Mouse (Mus musculus) neural tube, embryonic 10.5 days (tissue): Measurements from ENCODE around the gene Mitd1.

ENCODE experiments used
- DNase-seq: peaks from one replicate; pipeline ENCODE4 v3.0.0-alpha.2; 2017; ENCODE audit warnings: low spot score; ENCODE audit errors: extremely low spot score

Gene Mitd1

DNA sequence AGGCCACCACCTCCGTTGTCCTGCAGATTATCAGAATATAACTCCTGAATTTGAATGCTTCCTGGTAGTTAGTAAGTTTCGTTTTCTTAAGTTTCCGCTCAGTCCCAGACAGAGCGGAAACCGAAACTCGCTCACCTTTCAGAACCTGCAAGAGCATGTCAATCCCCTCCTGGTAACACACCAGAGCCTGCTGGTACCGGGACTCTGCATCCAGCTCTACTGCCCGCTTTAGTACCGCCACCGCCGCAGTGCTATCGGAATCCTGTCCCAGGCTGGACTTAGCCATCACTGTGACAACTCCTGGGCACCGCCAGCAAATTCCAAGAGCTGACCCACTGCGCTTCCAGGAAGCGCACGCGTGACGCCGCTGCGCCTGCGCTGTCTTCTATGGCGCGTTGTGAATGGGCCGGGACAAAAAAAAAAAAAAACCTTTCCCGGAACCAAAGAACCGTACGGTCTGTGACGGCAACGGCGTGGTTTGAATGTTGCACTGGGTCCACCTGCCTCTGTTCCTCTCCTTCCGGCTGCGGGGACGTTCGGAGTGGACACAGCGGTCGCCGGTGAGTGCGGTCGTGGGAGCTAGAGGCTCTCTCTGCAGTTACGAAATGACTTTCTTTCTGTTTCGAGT lies at the start of gene Mitd1, which contains the start of gene Mrpl30:
Mitd1 (minus strand) TSS at position 387 of the 628 bp plus-strand sequence.
Mrpl30 (plus strand) TSS at position 453 of the 628 bp plus-strand sequence.
- peak; percentile 90 for DNase-seq

DNA sequence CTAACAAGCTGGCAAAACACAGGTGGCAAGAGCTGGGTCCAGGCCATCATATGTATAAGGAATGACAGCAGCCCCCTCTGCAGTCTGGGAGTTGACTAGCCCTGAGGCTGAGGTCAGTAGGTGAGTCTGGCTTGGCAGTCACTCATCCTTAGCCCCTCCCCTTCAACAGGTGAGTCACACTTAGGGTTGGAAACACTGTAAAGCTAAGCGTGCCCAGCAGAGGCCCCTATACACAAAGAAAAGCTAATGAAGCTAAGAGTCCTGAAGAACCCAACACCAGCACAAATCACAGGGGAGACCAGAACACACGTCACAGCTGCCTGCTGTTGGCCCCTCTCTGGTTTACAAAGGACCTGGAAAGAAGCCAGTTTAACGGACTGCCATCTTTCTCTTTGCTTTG lies 41.6 kb upstream of the Mitd1 start:
- DNase-seq: no peak

DNA sequence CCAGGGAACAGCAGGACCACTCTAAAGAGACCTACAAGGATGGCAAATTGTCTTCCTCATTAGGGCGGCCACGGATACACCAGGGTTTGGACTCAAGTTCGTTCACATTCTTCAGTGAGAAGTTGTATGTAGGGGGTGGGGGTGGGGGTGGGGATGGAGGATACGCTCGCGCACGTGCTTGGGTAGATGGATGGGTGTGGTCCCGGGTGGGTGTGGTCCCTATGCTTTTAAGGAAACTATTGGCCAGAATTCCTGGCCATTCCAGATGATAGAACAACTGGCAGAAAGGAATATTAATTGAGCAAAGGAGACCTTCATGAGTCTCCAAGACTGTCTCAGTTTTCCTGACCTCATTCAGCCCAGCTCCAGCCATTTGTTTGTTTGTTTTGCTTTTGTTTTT lies 35.8 kb upstream of the Mitd1 start:
- no peak for DNase-seq

DNA sequence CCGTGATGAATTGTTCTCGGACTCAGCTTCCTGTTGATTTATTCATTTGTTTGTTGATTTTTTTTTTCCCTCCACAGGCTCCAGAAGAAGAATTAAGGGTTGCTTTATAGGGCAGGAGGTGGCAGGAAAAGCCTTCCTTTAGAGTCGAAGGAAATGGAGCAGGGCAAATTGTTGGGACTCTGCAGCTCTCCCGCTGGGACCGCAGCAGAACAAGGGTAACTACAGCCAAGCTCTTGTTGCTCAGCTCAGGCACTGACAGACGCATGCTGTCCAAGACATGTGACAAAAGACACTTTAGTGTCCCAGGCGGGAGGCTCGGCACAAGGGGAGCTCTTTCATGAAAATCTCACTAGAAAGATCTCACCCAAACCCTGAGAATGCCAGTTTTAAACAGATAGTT lies 32.3 kb upstream of the Mitd1 start:
- DNase-seq: no peak

DNA sequence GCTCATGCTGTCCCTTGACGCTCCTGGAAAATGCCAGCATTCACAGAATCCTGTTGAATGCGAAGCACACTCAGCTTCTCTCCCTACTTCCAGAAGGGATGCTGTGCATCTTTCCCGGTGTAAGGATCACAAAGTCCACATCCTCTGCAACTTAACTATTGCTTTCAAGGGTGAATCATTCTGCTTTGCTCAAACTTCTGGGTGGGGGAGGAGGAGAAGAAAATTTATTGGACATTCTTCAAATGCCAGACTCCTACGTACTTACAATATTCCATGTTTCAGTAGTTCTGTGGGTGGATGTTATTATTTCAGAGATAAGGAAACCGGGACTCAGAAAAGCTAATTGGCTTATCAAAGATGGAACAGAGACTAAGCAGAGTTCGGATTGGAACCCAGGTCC lies 27.9 kb upstream of the Mitd1 start:
- DNase-seq: no peak

DNA sequence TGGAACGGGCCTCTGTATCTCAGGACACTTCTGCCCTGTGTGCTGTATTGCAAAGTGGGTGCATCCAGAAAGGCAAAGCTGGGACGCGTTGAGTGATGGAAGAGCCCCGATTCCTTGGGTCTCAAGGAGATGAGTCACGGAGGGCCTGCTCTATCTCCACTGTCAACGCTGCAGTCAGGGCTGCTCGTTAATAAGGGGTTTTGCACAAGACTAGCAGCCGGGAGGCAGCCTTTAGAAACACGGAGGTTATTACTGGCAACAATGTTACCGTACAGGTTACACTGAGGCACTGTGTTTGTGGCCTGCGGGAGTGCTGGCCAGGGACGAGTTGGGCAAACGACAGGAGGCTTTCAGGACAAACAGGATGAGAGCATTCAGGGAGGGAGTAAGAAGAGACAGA lies 27.5 kb upstream of the Mitd1 start:
- DNase-seq: no peak

DNA sequence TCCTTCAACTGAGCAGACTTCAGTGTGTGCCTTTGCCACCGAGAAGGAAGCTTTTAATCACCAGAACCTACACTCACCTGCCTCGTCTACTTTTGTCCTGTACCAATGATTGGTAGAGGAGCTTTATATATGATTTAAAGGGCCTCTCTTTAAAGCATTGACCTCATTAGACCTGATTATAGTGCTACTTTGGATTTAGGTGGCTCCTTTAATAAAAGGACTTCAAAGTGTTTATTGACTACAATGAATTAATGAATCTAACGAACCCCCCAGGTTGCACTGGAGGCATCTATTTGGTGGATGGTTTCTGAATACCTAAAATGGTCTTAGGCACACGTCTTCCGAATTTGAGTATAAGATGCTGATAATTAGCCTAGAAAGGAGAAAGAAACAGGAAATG lies 26.2 kb upstream of the Mitd1 start, which contains the start of gene Lyg2:
Lyg2 (minus strand) TSS at position 101 of the 400 bp plus-strand sequence.
- no peak for DNase-seq

DNA sequence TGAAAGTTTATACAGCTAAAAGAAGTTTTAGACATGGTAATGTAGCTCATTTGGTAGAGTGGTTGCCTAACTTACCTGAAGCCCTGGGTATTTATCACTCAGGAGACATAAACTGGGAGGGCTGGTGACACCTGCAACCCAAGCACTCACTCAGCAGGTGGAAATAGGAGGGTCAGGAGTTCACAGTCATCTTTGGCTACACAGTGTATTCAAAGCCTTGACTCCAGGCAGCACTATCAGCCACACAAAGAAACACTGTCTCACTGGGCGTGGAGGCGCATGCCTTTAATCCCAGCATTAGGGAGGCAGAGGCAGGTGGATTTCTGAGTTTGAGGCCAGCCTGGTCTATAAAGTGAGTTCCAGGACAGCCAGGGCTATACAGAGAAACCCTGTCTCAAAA lies 22.5 kb upstream of the Mitd1 start:
- no peak for DNase-seq

DNA sequence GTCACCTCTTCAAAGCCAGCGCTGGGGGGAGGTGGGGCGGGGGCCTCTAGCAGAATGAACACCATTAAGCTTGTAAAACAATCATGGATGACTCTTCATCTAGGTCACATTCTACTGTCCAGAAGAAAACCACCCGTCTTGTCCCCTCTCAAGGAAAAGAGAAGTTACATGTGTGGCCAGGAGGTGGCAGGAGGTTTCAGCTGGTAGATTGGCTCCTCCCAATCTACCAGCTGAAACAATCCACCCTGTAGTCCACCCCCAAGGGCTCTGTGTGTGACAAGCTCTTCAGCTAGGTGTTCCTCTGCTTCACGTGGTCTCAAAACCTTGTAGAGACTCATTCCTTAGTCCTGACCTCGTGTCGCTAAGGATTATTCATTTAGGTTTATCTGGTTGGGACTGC lies 13.0 kb upstream of the Mitd1 start:
- peak; percentile 16 for DNase-seq

DNA sequence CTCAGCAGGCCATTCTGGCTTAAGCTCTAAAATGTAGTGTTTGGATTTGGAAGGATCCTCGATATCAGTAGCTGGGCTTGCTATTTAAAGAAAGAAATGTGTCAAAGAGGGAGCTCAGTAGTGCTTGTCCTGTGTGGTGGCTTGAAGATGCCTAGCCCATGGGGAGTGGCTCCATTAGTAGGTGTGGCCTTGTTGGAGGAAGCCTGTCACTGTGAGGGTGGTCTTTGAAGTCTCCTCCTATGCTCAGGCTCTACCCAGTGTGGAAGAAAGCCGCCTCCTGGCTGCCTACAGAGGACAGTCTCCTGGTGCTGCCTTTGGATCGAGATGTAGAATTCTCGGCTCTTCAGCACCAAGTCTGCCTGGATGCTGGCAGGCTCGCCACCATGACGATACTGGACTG lies 10.1 kb upstream of the Mitd1 start:
- DNase-seq: no peak

DNA sequence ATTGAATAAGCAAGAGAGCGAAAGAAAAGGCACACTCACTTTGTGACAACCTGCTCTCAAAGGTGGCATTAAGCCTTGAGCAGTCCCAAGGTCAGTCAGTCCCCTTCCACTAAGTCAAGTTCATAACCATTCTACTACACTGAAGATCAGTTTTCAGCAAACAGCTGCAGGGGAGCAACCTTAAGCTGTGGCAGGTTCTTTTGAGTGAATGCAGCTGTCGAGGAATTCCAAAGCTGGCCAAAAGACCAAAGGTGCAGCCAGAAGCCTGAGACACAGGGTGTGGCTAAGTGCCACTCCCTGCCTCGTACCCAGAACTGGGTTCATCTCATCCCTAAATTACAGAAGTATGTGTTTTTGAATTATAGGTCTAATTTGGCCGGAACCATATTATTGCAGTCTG lies 9.6 kb upstream of the Mitd1 start:
- no peak for DNase-seq

DNA sequence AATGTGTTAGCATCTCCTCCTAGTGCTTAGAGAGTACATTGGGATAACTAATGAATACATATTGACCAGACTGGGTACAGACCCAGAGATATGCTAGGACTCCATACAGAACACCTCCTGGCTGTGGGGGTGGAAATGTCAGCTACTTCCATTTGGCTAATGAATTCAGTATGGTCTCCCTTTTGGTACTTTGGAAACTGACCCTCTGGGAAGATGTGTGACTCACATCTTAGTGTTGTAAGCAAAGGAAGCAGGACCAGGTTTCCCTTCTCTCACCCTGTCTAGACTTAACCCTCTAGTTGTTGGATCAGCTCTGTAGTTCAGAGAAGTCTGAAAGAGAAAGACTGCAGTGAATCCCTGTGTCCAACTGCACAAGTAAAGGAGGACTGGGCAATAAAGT lies 4.4 kb upstream of the Mitd1 start:
- no peak for DNase-seq

DNA sequence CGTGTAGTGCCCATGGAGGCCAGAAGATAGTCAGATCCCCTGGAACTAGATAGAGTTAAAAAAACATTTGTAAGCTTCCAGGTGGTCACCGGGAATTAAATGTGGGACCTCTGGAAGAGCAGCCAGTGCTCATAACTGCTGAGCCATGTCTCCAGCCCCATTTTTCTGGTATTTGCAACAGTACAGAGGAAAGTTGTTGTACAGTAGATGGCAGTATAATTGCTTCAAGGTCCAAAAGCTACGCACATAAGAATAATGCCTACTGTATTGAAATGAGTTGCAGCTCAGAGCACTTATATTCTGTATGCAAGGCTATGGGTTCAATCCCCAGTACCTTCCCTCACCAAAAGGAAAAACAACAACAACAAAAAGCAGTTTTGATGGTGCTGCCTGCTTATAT lies 1.2 kb upstream of the Mitd1 start:
- no peak for DNase-seq

DNA sequence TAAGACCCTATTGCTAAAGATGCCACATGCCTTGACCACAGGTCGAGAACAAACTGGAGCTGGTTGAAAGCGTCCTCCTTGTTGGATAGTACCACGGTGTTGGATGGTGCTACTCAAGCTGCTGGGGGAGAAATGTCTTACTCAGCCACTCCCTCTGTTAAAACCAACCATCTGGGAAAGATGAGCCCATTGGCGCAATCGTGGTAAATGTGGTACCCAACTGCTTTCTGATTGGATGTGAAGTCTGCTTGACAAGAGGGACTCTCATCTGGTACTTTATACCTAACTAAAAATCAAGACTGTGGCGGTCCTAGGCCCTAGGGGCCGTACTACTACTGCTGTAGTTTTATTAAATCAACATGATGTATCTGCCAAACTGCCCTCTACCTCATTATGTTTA lies 1.0 kb downstream of the Mitd1 start:
- DNase-seq: no peak

DNA sequence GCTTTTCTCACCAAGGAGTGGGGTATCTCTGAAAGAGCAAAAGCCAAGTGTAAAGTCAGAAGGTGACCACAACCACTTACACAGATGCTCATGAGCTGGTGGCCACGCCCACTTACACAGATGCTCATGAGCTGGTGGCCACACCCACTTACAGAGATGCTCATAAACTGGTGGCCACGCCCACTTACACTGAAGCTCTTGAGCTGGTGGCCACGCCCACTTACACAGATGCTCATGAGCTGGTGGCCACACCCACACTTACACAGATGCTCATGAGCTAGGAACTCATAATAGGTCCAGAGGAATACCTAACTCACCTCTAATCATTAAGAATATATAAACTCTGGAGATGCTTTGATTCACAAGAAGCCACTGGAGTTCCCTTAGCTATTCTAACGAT lies 5.8 kb downstream of the Mitd1 start:
- DNase-seq: no peak

DNA sequence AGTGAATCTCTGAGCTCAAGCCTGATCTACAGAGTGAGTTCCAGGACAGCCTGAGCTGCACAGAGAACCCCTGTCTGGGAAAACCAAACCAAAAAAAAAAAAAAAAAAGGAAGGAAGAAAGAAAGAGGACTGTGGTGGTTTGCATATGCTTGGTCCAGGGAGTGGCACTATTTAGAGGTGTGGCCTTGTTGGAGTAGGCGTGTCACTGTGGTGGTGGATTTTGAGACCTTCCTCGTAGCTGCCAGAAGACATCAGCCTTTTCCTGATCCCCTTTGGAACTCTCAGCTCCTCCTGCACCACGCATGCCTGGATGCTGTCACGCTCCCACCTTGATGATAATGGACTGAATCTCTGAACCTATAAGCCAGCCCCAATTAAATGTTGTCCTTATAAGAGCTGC lies 6.8 kb downstream of the Mitd1 start:
- no peak for DNase-seq

DNA sequence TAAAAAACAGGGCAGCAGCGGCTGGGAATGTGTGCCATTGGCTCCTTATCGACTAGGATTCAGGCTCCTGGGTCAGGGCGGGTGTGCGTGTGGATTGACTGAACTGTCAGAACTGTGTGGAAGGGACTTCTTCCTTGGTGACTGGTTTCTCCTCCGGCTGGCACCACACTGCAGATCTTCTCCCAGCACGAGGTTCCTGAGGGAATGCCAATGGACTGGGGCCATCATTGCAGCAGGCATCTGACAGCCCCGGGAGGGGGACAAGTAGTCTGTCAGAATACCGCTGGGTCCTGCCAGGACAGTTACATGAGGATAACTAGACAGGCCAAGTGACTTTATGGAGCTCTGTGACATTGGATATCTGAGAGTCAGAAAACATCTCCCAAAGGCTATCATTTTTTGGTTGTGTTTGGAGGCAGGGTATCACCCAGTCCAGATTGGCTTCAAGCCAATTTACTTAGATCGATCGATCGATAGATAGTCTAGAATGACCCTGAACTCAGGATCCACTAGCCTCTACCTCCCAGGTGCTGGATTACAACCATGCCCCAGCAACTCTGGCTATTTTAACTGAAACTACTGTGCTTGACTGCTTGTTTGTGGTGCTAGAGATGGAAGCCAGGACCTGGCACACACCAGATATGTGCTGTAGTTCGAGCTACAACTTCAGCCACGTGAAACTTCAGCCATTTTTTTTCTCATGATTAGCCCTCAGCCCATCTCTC lies 12.3 kb downstream of the Mitd1 start:
- no peak for DNase-seq

DNA sequence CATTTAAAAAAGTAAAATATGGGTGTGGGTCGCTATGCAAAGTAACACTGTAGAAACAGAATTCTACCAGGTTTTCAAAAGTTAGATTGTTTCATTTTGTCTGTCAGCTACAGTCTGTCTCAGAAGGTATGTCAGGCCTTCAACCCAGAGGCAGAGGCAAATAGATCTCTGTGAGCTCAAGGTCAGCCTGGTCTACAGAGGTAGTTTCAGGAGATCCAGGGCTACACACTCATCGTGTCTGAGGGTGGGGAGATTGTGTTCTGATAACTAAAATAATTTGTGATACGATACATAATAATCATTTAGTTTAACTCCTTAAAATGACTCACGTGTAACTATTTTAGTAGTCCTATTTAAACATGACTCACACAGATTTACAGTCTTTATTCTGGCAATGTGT lies 17.1 kb downstream of the Mitd1 start:
- DNase-seq: no peak

DNA sequence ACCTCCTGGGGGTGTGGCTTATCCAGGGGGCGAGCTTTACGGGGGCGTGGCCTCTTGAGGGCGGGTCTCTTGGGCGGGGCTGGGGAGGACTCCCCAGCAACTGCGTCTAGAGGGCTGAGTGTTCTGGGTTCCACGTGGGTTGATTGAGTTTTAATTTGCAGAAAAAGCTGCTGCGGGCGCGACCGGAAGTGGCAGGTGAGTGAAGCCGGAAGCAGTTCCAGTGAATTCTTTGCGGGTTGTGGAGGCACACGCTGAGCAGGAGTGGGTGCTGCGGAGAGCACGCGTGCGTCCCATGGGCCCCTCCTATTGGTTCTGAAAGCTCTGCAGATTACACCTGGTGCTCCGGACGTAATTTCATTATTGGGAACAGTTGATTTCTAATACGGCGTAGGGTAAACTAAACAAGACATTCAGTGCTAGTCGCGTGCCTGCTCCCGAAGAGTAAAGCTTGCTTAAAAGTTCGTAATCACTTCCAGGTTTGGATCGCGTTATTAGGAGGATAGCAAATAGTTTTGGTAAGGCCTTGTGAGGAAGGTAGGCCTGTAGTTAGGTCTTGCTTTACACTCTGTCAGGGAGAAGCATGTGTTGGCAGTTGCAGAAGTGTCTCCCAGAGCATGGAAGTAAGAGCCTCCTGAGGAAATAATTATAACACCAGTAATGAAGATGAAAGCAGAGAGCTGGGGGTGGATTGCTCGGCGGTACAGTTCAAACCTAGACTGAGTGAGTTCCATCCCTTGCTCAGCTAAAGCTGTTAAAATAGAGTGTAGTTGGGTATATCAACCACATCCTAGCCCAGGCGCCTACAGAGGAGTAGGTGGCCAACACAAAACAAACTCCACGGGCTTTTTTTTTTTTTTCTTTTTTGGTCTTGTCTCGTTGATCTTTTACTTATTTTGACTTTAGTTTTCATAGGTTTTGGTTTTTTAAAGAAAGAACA lies 17.8 kb downstream of the Mitd1 start:
- DNase-seq: peak; percentile 79

DNA sequence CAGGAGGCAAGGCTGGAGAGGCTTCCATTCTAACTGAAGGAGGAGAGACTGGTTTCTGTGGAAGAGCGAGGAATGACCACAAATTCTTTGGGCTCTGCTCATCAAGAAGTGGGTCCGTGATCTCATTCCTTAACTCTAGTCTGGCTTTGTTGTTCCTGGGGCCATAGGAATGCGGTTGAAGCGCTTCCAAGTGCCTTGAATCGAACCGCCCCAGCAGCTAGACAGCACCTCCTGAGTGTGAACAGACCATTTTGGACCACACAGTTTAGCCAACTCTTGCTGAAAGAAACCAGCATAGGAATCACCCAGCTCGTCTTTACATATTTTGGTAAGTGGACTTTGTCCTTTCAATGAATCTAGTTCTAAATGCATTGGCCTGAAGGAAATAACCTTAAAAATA lies 18.5 kb downstream of the Mitd1 start, which contains the start of gene Lipt1:
Lipt1 (plus strand) TSS at position 35 of the 400 bp plus-strand sequence.
- DNase-seq: peak; percentile 34

DNA sequence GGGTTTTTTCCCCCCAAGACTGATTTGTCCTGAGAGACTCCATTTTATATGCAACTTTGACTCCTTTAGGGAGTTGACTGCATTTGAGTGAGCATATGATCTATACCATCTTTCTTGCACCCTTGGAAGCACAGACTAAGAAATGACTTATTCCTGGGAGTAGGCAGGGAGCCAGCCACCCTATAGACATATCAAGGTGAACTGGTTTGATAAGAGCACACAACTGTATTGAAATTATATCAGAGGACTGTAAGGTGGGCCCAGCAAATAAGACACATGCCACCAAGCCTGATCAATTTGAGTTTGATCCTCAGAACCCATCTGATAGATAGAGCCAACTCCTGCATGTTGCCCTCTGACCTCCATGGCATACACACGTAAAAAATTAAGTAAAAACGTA lies 20.8 kb downstream of the Mitd1 start:
- DNase-seq: no peak

DNA sequence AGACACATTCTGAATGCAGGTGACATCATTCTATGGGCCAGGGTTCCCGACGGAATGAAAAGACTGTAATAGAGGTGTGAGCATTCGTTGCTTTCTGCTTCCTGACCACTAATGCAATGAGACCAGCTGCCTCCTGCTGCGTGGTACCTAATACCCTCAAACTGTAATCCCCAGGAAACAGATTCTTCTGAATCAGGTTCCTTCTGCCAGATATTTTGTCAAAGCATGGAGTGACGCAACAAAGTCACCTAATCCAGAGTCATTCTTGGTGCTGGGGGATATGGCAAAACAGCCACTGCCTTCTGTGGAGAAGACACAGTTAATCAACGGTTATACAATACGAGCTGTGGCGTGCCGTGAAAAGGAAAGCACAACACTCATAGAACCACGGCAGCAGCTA lies 21.6 kb downstream of the Mitd1 start:
- no peak for DNase-seq
